Mouse (Mus musculus) C2C12 (cell line): ENCODE measurements around the gene Igsf21. TPM values are rescaled to one million over a fixed set of nuclear protein-coding genes. Genes with fewer than 3 reads are reported as not detected.

Source experiments
- H3K27me3 ChIP-seq: one replicate; pipeline ENCODE4 v1.6.1; 2011; ENCODE audit not compliant: control insufficient read depth, insufficient read depth, insufficient read length
- H3K36me3 ChIP-seq: one replicate; pipeline ENCODE4 v1.6.1; 2011; ENCODE audit not compliant: control insufficient read depth, insufficient read depth
- H3K4me3 ChIP-seq: one replicate; pipeline ENCODE4 v1.5.1; 2011; ENCODE audit warnings: mild to moderate bottlenecking, control low read depth; ENCODE audit not compliant: poor library complexity, insufficient read depth, severe bottlenecking
- H3K79me2 ChIP-seq: one replicate; pipeline ENCODE4 v1.6.1; 2011; ENCODE audit not compliant: control insufficient read depth, insufficient read depth
- H3K79me3 ChIP-seq: one replicate; pipeline ENCODE4 v1.6.1; 2011; ENCODE audit warnings: low read depth, control low read depth
- H3ac ChIP-seq: one replicate; pipeline ENCODE3; 2011; ENCODE audit warnings: low read depth; ENCODE audit not compliant: control insufficient read depth, insufficient read length
- CEBPB ChIP-seq: IDR thresholded peaks from one replicate; pipeline ENCODE4 v1.6.1; 2011; ENCODE audit warnings: low read depth, mild to moderate bottlenecking, control low read depth, moderate library complexity
- CTCF ChIP-seq: IDR thresholded peaks from one replicate; pipeline ENCODE4 v1.5.1; 2011; ENCODE audit not compliant: control insufficient read depth, insufficient read depth, insufficient read length
- FOSL1 ChIP-seq: IDR thresholded peaks from one replicate; pipeline ENCODE4 v1.8.0; 2011; ENCODE audit warnings: mild to moderate bottlenecking, low read length; ENCODE audit not compliant: poor library complexity, insufficient read depth, severe bottlenecking
- MAX ChIP-seq: IDR thresholded peaks from one replicate; pipeline ENCODE4 v1.6.1; 2011; ENCODE audit warnings: mild to moderate bottlenecking, control low read depth
- MYOD1 ChIP-seq: IDR thresholded peaks from one replicate; pipeline ENCODE4 v1.6.1; 2011; ENCODE audit warnings: low read depth; ENCODE audit not compliant: control insufficient read depth, insufficient read length
- MYOG ChIP-seq: IDR thresholded peaks from one replicate; pipeline ENCODE4 v1.6.1; 2011; ENCODE audit not compliant: control insufficient read depth, insufficient read length; ENCODE audit errors: extremely low read depth
- USF1 ChIP-seq: IDR thresholded peaks from one replicate; pipeline ENCODE4 v1.6.1; 2011; ENCODE audit warnings: low read depth, mild to moderate bottlenecking, control low read depth, moderate library complexity
- polyA plus RNA-seq: library from polyadenylated mRNA; unstranded; fragments of >200 nt; fragmentation: generic; extraction: Trizol; gene quantifications from one replicate; pipeline ENCODE4 v1.2.1, GENCODE M21; 2012; ENCODE audit warnings: missing spikeins

Igsf21 gene
- polyA plus RNA-seq, 1 experiment = not detected

DNA sequence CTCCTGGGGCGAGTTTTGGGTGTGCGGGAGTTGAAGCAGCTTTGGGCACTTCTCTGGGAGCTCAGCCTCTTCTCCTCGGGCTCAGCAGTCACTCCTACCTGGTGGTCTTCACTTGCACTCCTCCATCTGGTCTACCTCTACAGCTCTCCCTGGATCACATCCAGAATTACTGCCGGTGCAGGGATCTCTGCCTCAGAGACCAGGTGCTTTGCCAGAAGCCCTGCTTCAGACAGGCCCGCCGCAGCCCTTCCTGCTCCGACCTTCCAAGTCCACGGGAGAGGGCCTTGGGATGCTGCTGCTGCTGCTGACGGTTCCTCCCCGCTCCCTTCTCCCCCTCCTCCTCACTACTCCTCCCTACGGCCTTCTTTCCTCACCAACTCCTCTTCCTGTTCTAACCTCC lies 118.5 kb downstream of the Igsf21 start:
- H3K79me2 ChIP-seq = no peaks in the 10 kb centered on the region
- H3K36me3 ChIP-seq = no peaks in the 10 kb centered on the region
- TF ChIP-seq MYOG (no peak), MAX (no peak), CTCF (no peak), MYOD1 (no peak), USF1 (no peak), CEBPB (no peak), FOSL1 (no peak)

GRCm38 (mm10) chr4:140125806-140126205 lies 120.8 kb downstream of the Igsf21 start:
- Histone ChIP-seq H3K79me3 (no peaks in the 10 kb centered on the region), H3K36me3 (no peaks in the 10 kb centered on the region), H3K4me3 (no peak overlapping the region), H3K27me3 (peaks cover 21% of the 10 kb centered on the region), H3ac (no peak overlapping the region), H3K79me2 (no peaks in the 10 kb centered on the region)
- TF ChIP-seq MAX (no peak), USF1 (no peak), CTCF (no peak), MYOD1 (no peak), CEBPB (no peak), FOSL1 (no peak), MYOG (no peak)

More for the DNA sequence above, 118.5 kb downstream of the Igsf21 start:
- Histone ChIP-seq H3K27me3 (peaks cover 16% of the 10 kb centered on the region), H3ac (no peak overlapping the region), H3K79me3 (no peaks in the 10 kb centered on the region), H3K4me3 (no peak overlapping the region)

DNA sequence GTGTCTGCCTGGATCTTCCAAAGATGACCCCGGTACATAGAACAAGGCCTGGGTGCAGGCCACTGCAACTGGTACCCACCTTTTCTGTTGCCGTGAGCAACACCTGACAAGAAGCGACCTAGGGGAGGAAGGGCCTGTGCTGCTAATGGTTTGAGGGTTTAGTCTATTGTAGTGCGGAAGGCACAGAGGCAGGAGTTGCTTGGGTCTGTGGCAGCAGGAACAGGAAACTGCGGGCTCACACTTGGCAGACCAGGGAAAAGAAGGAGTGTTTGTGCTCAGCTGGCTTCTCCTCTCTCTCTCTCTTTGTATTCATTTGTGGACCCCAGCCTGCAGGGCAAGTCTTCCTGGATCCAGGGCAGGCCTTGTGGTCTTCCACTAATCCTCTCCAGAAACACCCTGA lies 124.0 kb downstream of the Igsf21 start:
- H3K36me3 ChIP-seq = no peaks in the 10 kb centered on the region
- no peaks in the 10 kb centered on the region for H3K79me3 ChIP-seq
- H3K27me3 ChIP-seq = peaks cover 15% of the 10 kb centered on the region

GRCm38 (mm10) chr4:140117275-140117691 lies 129.3 kb downstream of the Igsf21 start:
- no peaks in the 10 kb centered on the region for H3K79me3 ChIP-seq
- no peak for TF ChIP-seq MYOD1
- no peak for TF ChIP-seq FOSL1
- no peak for TF ChIP-seq MYOG
- no peak overlapping the region for H3ac ChIP-seq
- H3K79me2 ChIP-seq = no peaks in the 10 kb centered on the region
- H3K36me3 ChIP-seq = no peaks in the 10 kb centered on the region
- H3K4me3 ChIP-seq = no peak overlapping the region
- H3K27me3 ChIP-seq = peaks cover 11% of the 10 kb centered on the region

More for the DNA sequence above, 124.0 kb downstream of the Igsf21 start:
- H3K4me3 ChIP-seq = no peak overlapping the region
- no peaks in the 10 kb centered on the region for H3K79me2 ChIP-seq
- no peak overlapping the region for H3ac ChIP-seq
- TF ChIP-seq MYOD1 = no peak
- no peak for TF ChIP-seq MAX
- no peak for TF ChIP-seq USF1
- no peak for TF ChIP-seq MYOG
- TF ChIP-seq FOSL1 = no peak
- TF ChIP-seq CEBPB = no peak
- TF ChIP-seq CTCF = no peak

- H3K36me3 ChIP-seq = no peaks in the 10 kb centered on the region
- no peak overlapping the region for H3ac ChIP-seq
- H3K79me2 ChIP-seq = no peaks in the 10 kb centered on the region
- no peak overlapping the region for H3K4me3 ChIP-seq
- H3K79me3 ChIP-seq = no peaks in the 10 kb centered on the region
- TF ChIP-seq MYOD1 (no peak), FOSL1 (no peak), CEBPB (no peak), MAX (no peak), MYOG (no peak), USF1 (no peak), CTCF (no peak)
- H3K27me3 ChIP-seq = peaks cover 6% of the 10 kb centered on the region
Observed at GRCm38 (mm10) chr4:140115756-140116155, 130.8 kb downstream of the Igsf21 start.

- Histone ChIP-seq H3K36me3 (no peaks in the 10 kb centered on the region), H3K79me3 (no peaks in the 10 kb centered on the region), H3ac (no peak overlapping the region), H3K27me3 (peaks cover 4% of the 10 kb centered on the region), H3K4me3 (no peak overlapping the region), H3K79me2 (no peaks in the 10 kb centered on the region)
- TF ChIP-seq MYOD1 (no peak), MYOG (no peak), MAX (no peak)
Observed at GRCm38 (mm10) chr4:140115053-140115452, 131.5 kb downstream of the Igsf21 start.
